Mouse (Mus musculus) embryonic facial prominence, embryonic 10.5 days (tissue): ENCODE measurements around the gene Clmp. TPM values are rescaled to one million over a fixed set of nuclear protein-coding genes. Genes with fewer than 3 reads are reported as not detected.

Source experiments
- DNase-seq: peaks from one replicate; pipeline ENCODE4 v3.0.0-alpha.2; 2017; ENCODE audit warnings: low spot score
- H3K27ac ChIP-seq: fragments of 300-500 bp; sonication (generic); replicated peaks from 2 replicates; pipeline ENCODE4 v1.5.1; 2016; ENCODE audit warnings: mild to moderate bottlenecking
- H3K27me3 ChIP-seq: fragments of 300-500 bp; sonication (generic); replicated peaks from 2 replicates; pipeline ENCODE4 v1.6.1; 2016; ENCODE audit warnings: low read depth, mild to moderate bottlenecking; ENCODE audit not compliant: poor library complexity, severe bottlenecking
- H3K36me3 ChIP-seq: fragments of 300-500 bp; sonication (generic); replicated peaks from 2 replicates; pipeline ENCODE4 v1.6.1; 2016; ENCODE audit warnings: mild to moderate bottlenecking, moderate library complexity
- H3K4me1 ChIP-seq: fragments of 300-500 bp; sonication (generic); 2 replicates; pipeline ENCODE4 v1.6.1; 2016
- H3K4me3 ChIP-seq: fragments of 300-500 bp; sonication (generic); 2 replicates; pipeline ENCODE4 v1.5.1; 2016; ENCODE audit warnings: mild to moderate bottlenecking, moderate library complexity
- H3K9me3 ChIP-seq: fragments of 300-500 bp; sonication (generic); 2 replicates; pipeline ENCODE4 v1.6.1; 2016; ENCODE audit warnings: mild to moderate bottlenecking
- WGBS: fragments of 180-500 bp; shearing (Covaris S2); methylation state at CpG from one replicate; pipeline ENCODE4 v1.1.7; 2016; 5-methylcytosine and 5-hydroxymethylcytosine counted together
- polyA plus RNA-seq: library from polyadenylated mRNA; unstranded; fragments of >200 nt; fragmentation: Nextera tagmentation; extraction: Ambion mirVana; gene quantifications from 2 replicates; pipeline ENCODE4 v1.2.1, GENCODE M21; 2016

The Clmp gene
- polyA plus RNA-seq, 1 experiment from 2014 or later = 45.6 TPM

GRCm38 (mm10) chr9:40696086-40696485, 10.3 kb downstream of the Clmp start:
- 90% methylated on average over 4 of the region's 4 CpGs for WGBS
- Histone ChIP-seq H3K4me3 (no peak overlapping the region), H3K27me3 (no peaks in the 10 kb centered on the region), H3K27ac (no peak overlapping the region), H3K4me1 (peaks cover 67% of the 10 kb centered on the region), H3K9me3 (no peaks in the 10 kb centered on the region), H3K36me3 (peaks cover 35% of the 10 kb centered on the region)
- no peak for DNase-seq

DNA sequence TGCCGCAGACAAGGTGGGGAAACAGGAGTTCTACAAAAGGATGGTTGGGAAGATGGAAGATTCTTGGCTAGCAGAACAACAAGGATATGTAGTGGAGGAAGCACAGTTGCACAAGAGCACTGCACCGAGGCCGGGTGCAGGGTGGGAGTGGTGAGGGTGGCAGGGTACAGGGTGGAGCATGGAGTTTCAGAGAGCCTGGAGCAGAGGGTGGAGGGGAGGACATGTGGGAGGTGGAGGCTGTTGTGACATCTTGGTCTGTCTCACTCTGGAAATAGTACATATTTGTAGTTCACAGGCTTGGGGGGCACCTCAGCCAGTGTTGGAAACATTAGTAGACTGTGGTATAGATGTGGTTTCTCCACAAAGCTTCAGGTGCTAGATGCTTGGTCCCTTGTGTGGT, 13.4 kb downstream of the Clmp start:
- H3K27me3 ChIP-seq = no peaks in the 10 kb centered on the region
- no peak overlapping the region for H3K4me3 ChIP-seq
- H3K27ac ChIP-seq = no peak overlapping the region
- no peak for DNase-seq
- H3K4me1 ChIP-seq = peaks cover 46% of the 10 kb centered on the region
- H3K36me3 ChIP-seq = peaks cover 37% of the 10 kb centered on the region
- no peaks in the 10 kb centered on the region for H3K9me3 ChIP-seq
- WGBS = 94% methylated on average over 3 of the region's 3 CpGs

- Histone ChIP-seq H3K27me3 (no peaks in the 10 kb centered on the region), H3K27ac (no peak overlapping the region), H3K9me3 (no peaks in the 10 kb centered on the region), H3K4me1 (peaks cover 46% of the 10 kb centered on the region), H3K4me3 (no peak overlapping the region), H3K36me3 (peaks cover 37% of the 10 kb centered on the region)
- WGBS = 93% methylated on average over 5 of the region's 5 CpGs
- DNase-seq = no peak
Measured at GRCm38 (mm10) chr9:40700253-40700652, 14.5 kb downstream of the Clmp start.

GRCm38 (mm10) chr9:40704364-40705276, 18.9 kb downstream of the Clmp start:
- Histone ChIP-seq H3K4me1 (peaks cover 51% of the 10 kb centered on the region), H3K4me3 (no peak overlapping the region), H3K27ac (no peak overlapping the region), H3K27me3 (no peaks in the 10 kb centered on the region), H3K9me3 (no peaks in the 10 kb centered on the region), H3K36me3 (peaks cover 7% of the 10 kb centered on the region)
- DNase-seq = peak; percentile 28
- WGBS = 36% methylated on average over 10 of the region's 10 CpGs

- H3K36me3 ChIP-seq = peaks cover 15% of the 10 kb centered on the region
- peaks cover 68% of the 10 kb centered on the region for H3K4me1 ChIP-seq
- WGBS = 72% methylated on average over 12 of the region's 12 CpGs
- H3K27me3 ChIP-seq = no peaks in the 10 kb centered on the region
- no peak for DNase-seq
- no peak overlapping the region for H3K4me3 ChIP-seq
- 0 out of 2 replicates have a peak overlapping the region, but pooled peaks have one; percentile 31 for H3K27ac ChIP-seq
- no peaks in the 10 kb centered on the region for H3K9me3 ChIP-seq
Measured at GRCm38 (mm10) chr9:40708448-40709140, 22.8 kb downstream of the Clmp start.

GRCm38 (mm10) chr9:40709141-40709537, 23.4 kb downstream of the Clmp start:
- Histone ChIP-seq H3K27ac (no peak overlapping the region), H3K9me3 (no peaks in the 10 kb centered on the region), H3K4me1 (peaks cover 63% of the 10 kb centered on the region), H3K4me3 (no peak overlapping the region), H3K36me3 (peaks cover 15% of the 10 kb centered on the region), H3K27me3 (no peaks in the 10 kb centered on the region)
- 84% methylated on average over 7 of the region's 7 CpGs for WGBS
- DNase-seq = no peak

GRCm38 (mm10) chr9:40709587-40709986, 23.8 kb downstream of the Clmp start:
- DNase-seq = no peak
- Histone ChIP-seq H3K36me3 (peaks cover 15% of the 10 kb centered on the region), H3K4me1 (peaks cover 58% of the 10 kb centered on the region), H3K9me3 (no peaks in the 10 kb centered on the region), H3K27ac (no peak overlapping the region), H3K27me3 (no peaks in the 10 kb centered on the region), H3K4me3 (no peak overlapping the region)
- 69% methylated on average over 3 of the region's 3 CpGs for WGBS

DNA sequence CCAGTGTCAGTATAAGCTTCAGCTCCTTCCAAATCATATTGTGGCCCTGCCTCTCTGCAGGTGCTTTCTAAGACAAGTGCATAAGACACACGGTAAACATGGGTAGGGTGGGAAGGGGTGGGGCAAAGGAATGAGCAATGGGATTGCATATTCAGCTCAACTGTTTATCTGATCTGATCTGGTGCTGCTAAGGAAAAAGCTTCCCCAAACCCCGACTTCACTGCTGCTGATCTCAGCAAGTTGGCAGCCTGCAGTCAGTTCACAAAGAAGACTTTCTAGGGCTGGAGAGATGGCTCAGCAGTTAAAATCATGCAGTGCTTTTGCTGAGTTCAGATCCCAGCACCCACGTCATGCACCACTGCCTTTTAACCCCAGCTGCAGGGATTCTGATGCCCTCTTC, 24.2 kb downstream of the Clmp start:
- no peak for DNase-seq
- H3K4me1 ChIP-seq = peaks cover 54% of the 10 kb centered on the region
- H3K27me3 ChIP-seq = no peaks in the 10 kb centered on the region
- peaks cover 15% of the 10 kb centered on the region for H3K36me3 ChIP-seq
- no peak overlapping the region for H3K27ac ChIP-seq
- H3K4me3 ChIP-seq = no peak overlapping the region
- H3K9me3 ChIP-seq = no peaks in the 10 kb centered on the region
- WGBS = 69% methylated on average over 3 of the region's 3 CpGs

DNA sequence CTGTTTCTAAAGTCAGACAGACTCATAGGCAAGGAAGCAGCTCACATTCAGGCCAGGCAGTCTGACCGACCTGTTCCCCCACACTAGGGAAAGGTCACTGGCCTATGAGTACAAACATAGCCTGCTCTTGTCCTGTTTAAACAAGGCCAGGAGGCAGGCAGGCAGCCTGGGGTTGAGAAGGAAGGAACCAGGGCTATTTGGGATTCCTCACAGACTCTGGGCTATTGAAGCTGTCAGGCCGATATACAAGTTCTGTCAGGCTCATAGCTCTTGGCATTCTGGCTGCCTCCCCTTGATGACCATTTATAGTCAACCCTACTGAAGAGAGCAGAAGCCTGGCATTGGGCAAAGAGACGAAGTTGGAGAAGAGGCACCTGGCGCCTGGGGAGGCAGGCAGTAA, 25.9 kb downstream of the Clmp start:
- H3K27ac ChIP-seq = no peak overlapping the region; the same call in 1 of the 2 replicates
- peaks cover 15% of the 10 kb centered on the region for H3K36me3 ChIP-seq
- no peaks in the 10 kb centered on the region for H3K27me3 ChIP-seq
- H3K4me3 ChIP-seq = no peak overlapping the region
- WGBS = 62% methylated on average over 4 of the region's 4 CpGs
- peaks cover 64% of the 10 kb centered on the region for H3K4me1 ChIP-seq
- no peaks in the 10 kb centered on the region for H3K9me3 ChIP-seq
- no peak for DNase-seq

GRCm38 (mm10) chr9:40717182-40717874, 31.6 kb downstream of the Clmp start:
- peaks cover 8% of the 10 kb centered on the region for H3K36me3 ChIP-seq
- peaks cover 54% of the 10 kb centered on the region for H3K4me1 ChIP-seq
- WGBS = 75% methylated on average over 18 of the region's 18 CpGs
- H3K4me3 ChIP-seq = no peak overlapping the region
- H3K27me3 ChIP-seq = no peaks in the 10 kb centered on the region
- no peaks in the 10 kb centered on the region for H3K9me3 ChIP-seq
- DNase-seq = no peak
- peak overlapping the region; percentile 55 for H3K27ac ChIP-seq

DNA sequence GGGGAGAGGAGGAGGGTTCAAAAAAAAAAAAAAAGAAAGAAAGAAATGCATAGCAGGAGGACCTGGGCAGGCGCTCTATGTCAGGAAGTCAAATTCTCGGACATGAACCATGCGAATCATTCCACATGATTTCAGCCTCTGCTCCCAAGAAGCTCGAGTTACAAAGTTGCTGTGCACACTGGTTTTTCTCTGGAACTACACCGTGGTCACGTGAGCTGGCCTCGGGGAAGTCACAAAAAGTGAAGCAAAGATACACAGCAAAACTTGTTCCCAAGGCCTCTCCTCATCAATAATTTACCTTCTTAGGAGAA, 32.1 kb downstream of the Clmp start:
- 23% methylated on average over 7 of the region's 7 CpGs for WGBS
- no peak overlapping the region for H3K27ac ChIP-seq
- H3K9me3 ChIP-seq = no peaks in the 10 kb centered on the region
- H3K36me3 ChIP-seq = peaks cover 8% of the 10 kb centered on the region
- peak; percentile 62 for DNase-seq
- H3K27me3 ChIP-seq = no peaks in the 10 kb centered on the region
- H3K4me1 ChIP-seq = peaks cover 51% of the 10 kb centered on the region
- H3K4me3 ChIP-seq = no peak overlapping the region

GRCm38 (mm10) chr9:40720881-40721280, 35.1 kb downstream of the Clmp start:
- Histone ChIP-seq H3K27me3 (no peaks in the 10 kb centered on the region), H3K27ac (0 out of 2 replicates have a peak overlapping the region, but pooled peaks have one; percentile 7), H3K36me3 (peaks cover 8% of the 10 kb centered on the region), H3K9me3 (no peaks in the 10 kb centered on the region), H3K4me1 (peaks cover 57% of the 10 kb centered on the region), H3K4me3 (no peak overlapping the region)
- WGBS = 69% methylated on average over 7 of the region's 7 CpGs
- no peak for DNase-seq
